Mouse (Mus musculus): Measurements from ENCODE around the gene Gm3424. TPM values are rescaled to one million over a fixed set of nuclear protein-coding genes. Genes with fewer than 3 reads are reported as not detected.

Gene Gm3424
- not detected in 4 replicates for total RNA-seq (2023; ENCODE audit: inconsistent age)

DNA sequence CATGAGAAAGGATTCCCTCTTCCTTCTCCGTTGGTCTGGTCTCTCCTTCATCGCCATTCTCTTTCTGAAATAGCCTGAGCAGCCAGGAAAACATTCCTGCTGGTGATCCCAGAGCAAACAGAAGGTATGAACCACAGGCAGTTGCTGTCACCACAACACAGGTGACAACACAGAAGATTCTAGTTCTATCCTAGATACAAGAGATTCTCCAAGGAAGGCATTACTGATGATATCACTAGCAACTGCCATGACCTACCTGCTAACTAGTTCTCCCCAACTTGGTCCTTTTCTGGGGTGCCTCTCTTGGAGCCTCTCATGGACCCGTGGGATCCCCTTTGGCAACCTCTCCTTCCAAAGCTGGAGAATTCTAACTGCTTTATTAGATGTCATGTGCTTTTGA, at the start of gene Gm3424:
Gene Gm3424, minus strand, starts transcription at position 101 of the 400 bp plus-strand sequence.

DNA sequence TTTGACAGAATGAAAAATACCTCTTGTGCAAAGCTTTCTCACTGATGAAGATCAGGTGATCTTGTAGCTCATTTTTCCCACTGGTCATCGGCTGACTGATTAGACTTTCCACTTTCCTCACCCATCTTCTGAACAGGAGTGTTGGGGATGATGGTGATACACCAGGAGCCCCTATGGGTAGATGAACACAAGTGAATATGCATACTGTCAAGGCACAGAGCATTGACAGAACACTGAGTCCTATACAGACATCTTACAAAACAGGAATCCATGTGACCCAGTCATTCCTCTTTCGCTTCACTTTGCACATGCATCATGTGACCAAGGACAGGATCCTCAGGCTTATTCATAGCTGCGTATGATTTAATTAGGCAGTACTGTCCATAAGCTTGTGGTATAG, 22.2 kb downstream of the Gm3424 start, which contains the start of gene Gm3383:
Gene Gm3383, minus strand, starts transcription at position 101 of the 400 bp plus-strand sequence.

Other genes with a start within 250 kb of the Gm3424 start
- gene Gm8265, start 197.3 kb downstream of the Gm3424 start, total RNA-seq (2023; ENCODE audit: inconsistent age), result not detected in 4 replicates
- not detected in 4 replicates for gene Gm9603, start 142.9 kb downstream of the Gm3424 start, total RNA-seq (2023; ENCODE audit: inconsistent age)
- gene Gm3373, start 88.8 kb downstream of the Gm3424 start, total RNA-seq (2023; ENCODE audit: inconsistent age), result not detected in 4 replicates
- gene Gm3383, start 22.3 kb downstream of the Gm3424 start, total RNA-seq (2023; ENCODE audit: inconsistent age), result not detected in 4 replicates
- not detected in 4 replicates for gene Gm8237, start 50.1 kb upstream of the Gm3424 start, total RNA-seq (2023; ENCODE audit: inconsistent age)
- gene Gm3248, start 131.4 kb upstream of the Gm3424 start, total RNA-seq (2023; ENCODE audit: inconsistent age), result not detected in 4 replicates
- not detected in 4 replicates for gene Gm3453, start 148.8 kb upstream of the Gm3424 start, total RNA-seq (2023; ENCODE audit: inconsistent age)
- gene Gm6337, start 227.9 kb upstream of the Gm3424 start, total RNA-seq (2023; ENCODE audit: inconsistent age), result not detected in 4 replicates